Mouse (Mus musculus) midbrain, embryonic 16.5 days (tissue): Measurements from ENCODE around the gene Nav2. TPM values are rescaled to one million over a fixed set of nuclear protein-coding genes. Genes with fewer than 3 reads are reported as not detected.
A peak's percentile ranks its signal among the peaks of the same experiment; 100 is the strongest.

ENCODE experiments used
- ATAC-seq: fragments of 200-750 bp; cut with Nextera tagmentation; 2 replicates; pipeline ENCODE4 v1.8.0; 2017; ENCODE audit warnings: moderate TSS enrichment
- H3K27ac ChIP-seq: fragments of 300-500 bp; sonication (generic); 2 replicates; pipeline ENCODE4 v1.5.1; 2014; ENCODE audit warnings: mild to moderate bottlenecking, low read length, mixed read lengths
- H3K27me3 ChIP-seq: fragments of 300-500 bp; sonication (generic); 2 replicates; pipeline ENCODE4 v1.6.1; 2014; ENCODE audit warnings: low read depth, low read length, mixed read lengths; ENCODE audit not compliant: control insufficient read depth, insufficient read depth
- H3K36me3 ChIP-seq: fragments of 300-500 bp; sonication (generic); 2 replicates; pipeline ENCODE4 v1.6.1; 2014; ENCODE audit warnings: mild to moderate bottlenecking, low read length, moderate library complexity, mixed read lengths; ENCODE audit not compliant: control insufficient read depth, insufficient read depth
- H3K4me1 ChIP-seq: fragments of 300-500 bp; sonication (generic); 2 replicates; pipeline ENCODE4 v1.6.1; 2014; ENCODE audit warnings: mild to moderate bottlenecking, low read length, mixed read lengths; ENCODE audit not compliant: control insufficient read depth, insufficient read depth
- H3K4me2 ChIP-seq: fragments of 300-500 bp; sonication (generic); 2 replicates; pipeline ENCODE4 v1.6.1; 2014; ENCODE audit warnings: mild to moderate bottlenecking, low read length, mixed read lengths
- H3K4me3 ChIP-seq: fragments of 300-500 bp; sonication (generic); 2 replicates; pipeline ENCODE4 v1.5.1; 2014; ENCODE audit warnings: low read depth, mild to moderate bottlenecking, low read length, moderate library complexity, mixed read lengths
- H3K9ac ChIP-seq: fragments of 300-500 bp; sonication (generic); 2 replicates; pipeline ENCODE4 v1.6.1; 2014; ENCODE audit warnings: low read depth, low read length, mixed read lengths
- H3K9me3 ChIP-seq: fragments of 300-500 bp; sonication (generic); replicated peaks from 2 replicates; pipeline ENCODE4 v1.6.1; 2014; ENCODE audit warnings: mild to moderate bottlenecking, low read length, mixed read lengths; ENCODE audit not compliant: control insufficient read depth, poor library complexity, severe bottlenecking
- WGBS: fragments of 180-500 bp; shearing (Covaris S2); extraction: QIAGEN DNeasy Blood & Tissue Kit; methylation state at CpG from one replicate; pipeline ENCODE4 v1.1.7; 2014; 5-methylcytosine and 5-hydroxymethylcytosine counted together
- polyA plus RNA-seq: library from polyadenylated mRNA; unstranded; fragments of >200 nt; fragmentation: Nextera tagmentation; extraction: Ambion mirVana; gene quantifications from 2 replicates; pipeline ENCODE4 v1.2.1, GENCODE M21; 2015

Gene Nav2
- polyA plus RNA-seq, 1 experiment from 2014 or later, result 21.5 TPM

DNA sequence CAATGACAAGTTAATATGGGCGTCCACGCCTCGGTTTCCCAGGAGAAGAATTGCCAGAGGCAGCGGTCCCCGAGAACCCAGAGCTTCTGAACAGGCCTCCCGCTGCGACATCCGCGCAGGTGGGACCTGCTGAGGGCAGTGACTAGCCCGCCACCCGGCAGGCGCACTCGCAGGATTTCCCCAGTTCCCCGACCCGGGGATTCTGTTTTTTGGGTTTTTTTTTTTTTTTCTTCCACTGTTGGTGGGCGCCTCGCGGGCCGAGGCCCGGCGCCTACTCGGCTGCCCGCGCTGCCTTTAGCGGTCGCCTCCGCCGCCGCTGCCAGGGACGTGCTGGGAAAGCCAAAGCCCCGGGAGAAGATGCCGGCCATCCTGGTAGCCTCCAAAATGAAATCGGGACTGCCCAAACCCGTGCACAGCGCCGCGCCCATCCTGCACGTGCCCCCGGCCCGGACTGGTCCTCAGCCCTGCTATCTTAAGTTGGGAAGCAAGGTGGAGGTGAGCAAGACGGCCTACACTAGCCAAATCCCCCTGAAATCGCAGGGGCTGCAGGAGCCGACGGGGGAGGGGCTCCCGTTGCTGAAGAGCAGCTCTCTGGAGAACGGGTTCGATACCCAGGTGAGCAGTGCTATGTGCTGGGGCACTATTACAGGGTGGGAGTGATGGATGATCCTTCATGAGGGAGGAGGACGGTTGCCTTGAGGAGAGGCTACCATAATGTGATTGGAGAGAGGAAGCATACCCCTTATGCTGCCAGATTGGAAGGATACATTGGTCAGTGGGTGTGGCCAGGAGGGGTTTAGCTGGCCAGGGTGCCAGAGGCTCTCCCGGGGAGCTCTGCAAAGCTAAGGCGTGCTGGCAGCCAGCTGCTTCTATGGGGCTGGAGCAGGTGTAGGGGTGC, 338.3 kb downstream of the Nav2 start:
- H3K4me2 ChIP-seq, result peak overlapping the region; percentile 88
- H3K36me3 ChIP-seq, result no peaks in the 10 kb centered on the region
- peak overlapping the region; percentile 89 for H3K27ac ChIP-seq
- no peaks in the 10 kb centered on the region for H3K9me3 ChIP-seq
- WGBS, result 1% methylated on average over 50 of the region's 50 CpGs
- peak overlapping the region; percentile 65 for H3K4me3 ChIP-seq
- H3K27me3 ChIP-seq, result no peaks in the 10 kb centered on the region
- ATAC-seq, result peak; percentile 3
- peaks cover 30% of the 10 kb centered on the region for H3K4me1 ChIP-seq
- peak overlapping the region; percentile 71 for H3K9ac ChIP-seq

DNA sequence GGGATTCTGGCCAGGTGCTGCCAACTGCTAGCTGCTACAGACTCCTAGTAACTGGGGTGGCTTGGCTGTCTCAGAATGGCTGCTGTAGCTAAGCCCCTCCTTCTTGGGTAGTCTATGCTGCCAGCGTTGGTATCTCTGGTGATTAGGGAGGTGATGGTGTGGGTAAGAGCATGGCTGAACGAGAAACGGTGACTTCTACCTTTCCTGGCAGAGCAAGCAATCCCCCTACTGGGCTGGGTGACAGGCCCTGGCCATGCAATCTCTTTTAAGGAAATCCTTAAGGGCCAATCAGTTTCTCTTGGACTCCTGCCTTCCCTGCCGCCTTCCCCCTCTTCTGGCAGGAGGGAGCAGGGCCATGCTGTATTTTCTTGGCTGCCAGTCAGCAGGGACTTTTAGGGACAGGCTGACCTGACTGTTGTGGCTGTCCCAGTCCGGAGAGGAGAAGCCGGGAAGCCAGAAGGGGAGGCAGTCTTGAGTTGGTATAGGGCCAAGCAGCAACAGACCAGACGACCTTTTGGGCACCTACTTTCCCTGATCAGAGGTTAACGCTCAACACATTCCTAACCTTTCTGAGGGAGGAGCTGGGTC, 339.3 kb downstream of the Nav2 start:
- Histone ChIP-seq H3K27me3 (no peaks in the 10 kb centered on the region), H3K27ac (peak overlapping the region; percentile 89; the same call in 1 of the 2 replicates), H3K4me3 (peak overlapping the region; percentile 65), H3K9ac (peak overlapping the region; percentile 71), H3K4me1 (peaks cover 30% of the 10 kb centered on the region), H3K4me2 (peak overlapping the region; percentile 88), H3K9me3 (no peaks in the 10 kb centered on the region), H3K36me3 (no peaks in the 10 kb centered on the region)
- ATAC-seq, result no peak; the same call in 1 of the 2 replicates
- 32% methylated on average over 8 of the region's 8 CpGs for WGBS

DNA sequence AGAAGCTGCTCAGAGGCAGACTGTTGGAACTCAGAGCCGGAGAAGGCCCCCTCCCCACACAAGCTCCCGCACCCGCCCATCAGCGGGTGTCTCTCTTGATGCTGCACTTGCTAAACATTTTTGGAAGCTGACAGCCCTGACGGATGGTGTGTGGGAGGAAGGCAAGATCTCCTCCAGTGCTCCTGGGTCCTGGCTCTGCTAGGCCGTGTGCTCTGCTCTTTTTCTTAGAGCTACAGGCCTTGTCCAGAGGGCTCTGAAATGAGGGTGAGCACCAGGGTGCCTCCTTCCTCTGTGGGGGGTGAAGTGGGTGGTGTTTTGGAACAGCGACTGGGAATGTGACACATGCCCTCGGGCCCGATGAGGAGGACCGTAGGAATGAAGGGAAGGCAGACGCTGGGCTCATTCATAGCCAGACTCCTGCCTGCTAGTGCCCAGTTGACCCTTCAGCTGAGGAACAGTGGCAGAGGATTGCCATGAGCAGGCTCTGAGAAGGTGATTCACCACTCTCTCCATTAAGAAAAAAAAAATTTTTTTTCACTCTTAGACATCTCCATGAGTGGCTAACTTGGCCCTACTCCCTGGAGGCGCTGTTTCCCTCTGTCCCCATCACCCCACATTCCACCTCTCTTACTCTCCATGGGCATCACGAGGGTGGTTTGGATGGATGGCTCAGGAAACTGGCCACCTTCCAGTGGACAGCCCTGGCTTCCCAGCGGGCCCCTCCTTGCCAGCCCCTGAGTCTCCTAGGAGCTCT, 340.0 kb downstream of the Nav2 start:
- no peaks in the 10 kb centered on the region for H3K36me3 ChIP-seq
- H3K4me3 ChIP-seq, result peak overlapping the region; percentile 65
- H3K27ac ChIP-seq, result no peak overlapping the region; the same call in 1 of the 2 replicates
- peaks cover 30% of the 10 kb centered on the region for H3K4me1 ChIP-seq
- peak overlapping the region; percentile 71 for H3K9ac ChIP-seq
- H3K4me2 ChIP-seq, result peak overlapping the region; percentile 88
- H3K27me3 ChIP-seq, result no peaks in the 10 kb centered on the region
- 56% methylated on average over 14 of the region's 14 CpGs for WGBS
- H3K9me3 ChIP-seq, result no peaks in the 10 kb centered on the region
- ATAC-seq, result no peak

DNA sequence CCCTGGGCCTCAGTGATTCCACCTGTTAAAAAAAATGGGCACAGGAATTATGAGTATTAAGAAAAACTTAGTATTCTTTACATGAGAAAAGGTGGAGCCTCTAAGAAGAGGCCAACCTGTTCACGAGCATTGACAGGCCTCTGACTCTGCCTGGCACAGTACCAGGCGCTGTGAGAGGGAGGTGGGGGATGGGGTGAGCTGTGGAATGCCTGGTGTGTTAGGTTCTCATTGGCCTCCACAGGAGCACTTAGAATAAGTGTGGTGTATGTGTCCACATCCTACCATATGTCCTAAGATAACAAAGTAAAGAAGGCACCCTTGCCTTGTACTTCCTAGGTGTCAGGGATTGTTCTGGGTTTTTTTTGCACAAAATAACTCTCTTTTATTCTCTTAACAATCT, 340.9 kb downstream of the Nav2 start:
- Histone ChIP-seq H3K9ac (no peak overlapping the region), H3K4me3 (no peak overlapping the region), H3K36me3 (no peaks in the 10 kb centered on the region), H3K4me1 (peaks cover 30% of the 10 kb centered on the region), H3K4me2 (peak overlapping the region; percentile 88), H3K27me3 (no peaks in the 10 kb centered on the region), H3K9me3 (no peaks in the 10 kb centered on the region), H3K27ac (no peak overlapping the region)
- 62% methylated on average over 2 of the region's 2 CpGs for WGBS
- no peak for ATAC-seq

DNA sequence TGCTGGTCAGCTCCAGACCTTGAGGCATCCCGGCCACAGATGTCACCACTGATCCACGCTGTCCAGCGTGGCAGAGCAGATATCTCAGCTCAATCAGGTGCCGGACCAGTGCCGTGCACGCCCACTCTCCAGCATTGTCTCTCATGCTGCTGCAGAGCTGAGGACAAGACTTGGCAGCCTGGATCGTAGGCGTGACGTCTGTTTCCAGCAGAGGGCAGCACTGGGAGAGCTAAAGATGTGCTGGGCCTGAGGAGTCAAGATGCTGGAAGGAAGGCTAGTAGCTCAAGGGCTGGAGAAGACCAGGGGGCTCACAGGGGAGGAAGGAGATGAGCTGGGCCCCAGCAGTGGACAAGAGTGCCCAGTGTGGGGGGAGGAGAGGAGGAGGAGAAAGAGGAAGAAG, 341.5 kb downstream of the Nav2 start:
- H3K36me3 ChIP-seq, result no peaks in the 10 kb centered on the region
- H3K4me1 ChIP-seq, result peaks cover 30% of the 10 kb centered on the region
- no peaks in the 10 kb centered on the region for H3K9me3 ChIP-seq
- peak overlapping the region; percentile 16; the same call in 1 of the 2 replicates for H3K4me3 ChIP-seq
- ATAC-seq, result no peak
- no peaks in the 10 kb centered on the region for H3K27me3 ChIP-seq
- H3K9ac ChIP-seq, result peak overlapping the region; percentile 47
- no peak overlapping the region for H3K27ac ChIP-seq
- H3K4me2 ChIP-seq, result peak overlapping the region; percentile 88
- WGBS, result 8% methylated on average over 9 of the region's 9 CpGs

DNA sequence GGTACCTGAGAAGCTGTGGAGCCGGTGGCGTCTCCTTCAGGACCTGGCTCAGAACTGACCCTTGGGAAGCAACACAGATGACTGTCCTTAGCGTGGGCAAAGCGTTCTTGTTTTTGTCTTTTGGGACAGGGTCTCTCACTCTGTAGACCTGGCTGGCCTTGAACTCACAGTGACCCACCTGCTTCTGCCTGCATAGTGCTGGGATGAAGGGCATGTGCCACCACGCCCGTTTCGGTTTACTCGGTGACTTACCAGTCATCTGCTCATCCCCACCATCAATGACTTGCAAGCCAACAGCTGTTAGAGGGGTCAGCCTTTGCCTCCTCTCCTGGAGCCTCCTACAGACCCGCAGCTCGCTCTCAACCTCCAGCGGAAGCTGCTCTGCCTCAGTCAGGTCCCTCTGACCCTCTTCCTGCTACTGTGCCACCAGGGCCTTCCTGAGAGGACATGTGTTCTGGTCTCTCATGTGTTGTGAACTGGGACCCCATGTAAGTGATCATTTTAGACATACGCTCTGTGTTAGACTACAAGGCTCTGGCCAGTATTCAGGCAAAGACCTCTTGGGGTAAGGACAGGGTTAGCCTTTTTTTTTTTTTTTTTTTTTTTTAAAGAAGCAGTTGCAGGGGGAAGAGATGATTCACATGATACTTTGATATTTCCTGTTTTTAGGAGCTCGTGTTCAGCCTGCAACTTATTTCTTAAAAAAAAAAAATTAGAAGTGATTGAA, 342.2 kb downstream of the Nav2 start:
- H3K27me3 ChIP-seq, result no peaks in the 10 kb centered on the region
- no peaks in the 10 kb centered on the region for H3K9me3 ChIP-seq
- peak overlapping the region; percentile 88 for H3K4me2 ChIP-seq
- no peak for ATAC-seq
- H3K4me3 ChIP-seq, result no peak overlapping the region
- no peaks in the 10 kb centered on the region for H3K36me3 ChIP-seq
- WGBS, result 91% methylated on average over 13 of the region's 13 CpGs
- peaks cover 30% of the 10 kb centered on the region for H3K4me1 ChIP-seq
- H3K27ac ChIP-seq, result no peak overlapping the region
- H3K9ac ChIP-seq, result no peak overlapping the region

DNA sequence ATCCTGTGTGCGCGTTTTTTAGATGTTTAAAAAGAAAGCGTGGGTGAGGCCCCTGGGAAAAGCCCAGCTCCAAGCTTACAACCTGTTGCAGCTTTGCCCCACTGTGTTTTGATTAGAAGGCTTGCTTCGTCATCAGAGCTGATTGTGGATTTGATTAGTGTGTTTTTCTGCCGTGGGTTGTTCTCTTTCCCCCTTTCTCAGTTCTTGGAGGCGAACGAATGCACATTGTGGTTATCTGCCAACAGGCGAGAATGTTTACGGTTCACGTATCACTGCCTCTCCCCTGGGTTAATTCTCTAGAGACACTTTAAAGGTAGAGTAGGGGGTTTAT, 342.8 kb downstream of the Nav2 start:
- ATAC-seq, result no peak
- peaks cover 30% of the 10 kb centered on the region for H3K4me1 ChIP-seq

DNA sequence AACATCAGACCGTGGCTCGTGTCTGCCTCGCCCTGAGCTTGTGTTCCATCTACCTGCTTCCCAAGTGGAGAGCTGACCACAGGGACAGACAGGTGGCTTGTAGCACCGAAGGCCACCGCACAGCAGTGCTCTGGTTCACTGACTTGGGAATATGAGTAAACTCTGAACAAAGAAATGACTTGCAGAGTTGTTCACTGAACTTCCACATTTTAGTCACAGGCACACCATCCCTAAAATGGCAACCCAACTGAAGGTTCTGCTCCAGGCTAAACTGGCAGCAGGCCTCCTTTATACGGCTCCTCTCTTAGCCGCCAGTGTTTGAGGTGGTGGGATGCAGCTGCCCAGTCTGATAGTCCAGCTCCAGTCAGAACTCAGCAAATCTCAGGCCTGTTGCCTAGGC, 343.9 kb downstream of the Nav2 start:
- H3K27me3 ChIP-seq, result no peaks in the 10 kb centered on the region

More for the DNA sequence above, 342.8 kb downstream of the Nav2 start:
- H3K4me2 ChIP-seq, result no peak overlapping the region
- WGBS, result 72% methylated on average over 10 of the region's 10 CpGs
- H3K27me3 ChIP-seq, result no peaks in the 10 kb centered on the region
- H3K9me3 ChIP-seq, result no peaks in the 10 kb centered on the region
- H3K36me3 ChIP-seq, result no peaks in the 10 kb centered on the region
- H3K9ac ChIP-seq, result no peak overlapping the region
- no peak overlapping the region for H3K4me3 ChIP-seq
- H3K27ac ChIP-seq, result no peak overlapping the region

More for the DNA sequence above, 343.9 kb downstream of the Nav2 start:
- ATAC-seq, result no peak
- Histone ChIP-seq H3K9ac (no peak overlapping the region), H3K9me3 (no peaks in the 10 kb centered on the region), H3K27ac (no peak overlapping the region), H3K4me3 (no peak overlapping the region), H3K4me1 (peaks cover 24% of the 10 kb centered on the region), H3K36me3 (no peaks in the 10 kb centered on the region), H3K4me2 (no peak overlapping the region)
- 95% methylated on average over 7 of the region's 7 CpGs for WGBS
